Mouse (Mus musculus) lung, embryonic 16.5 days (tissue): Measurements from ENCODE around the gene Plxna1. TPM values are rescaled to one million over a fixed set of nuclear protein-coding genes. Genes with fewer than 3 reads are reported as not detected.

ENCODE experiments used
- ATAC-seq: fragments of 200-750 bp; cut with Nextera tagmentation; 2 replicates; pipeline ENCODE4 v1.8.0; 2017; ENCODE audit warnings: low read depth, mild to moderate bottlenecking, moderate library complexity
- H3K27ac ChIP-seq: fragments of 300-500 bp; sonication (generic); 2 replicates; pipeline ENCODE4 v1.5.1; 2014; ENCODE audit warnings: mild to moderate bottlenecking, control low read depth, low read length
- H3K27me3 ChIP-seq: fragments of 300-500 bp; sonication (generic); 2 replicates; pipeline ENCODE4 v1.6.1; 2014; ENCODE audit warnings: low read depth, low read length, mixed read lengths; ENCODE audit not compliant: control insufficient read depth, insufficient read depth
- H3K36me3 ChIP-seq: fragments of 300-500 bp; sonication (generic); 2 replicates; pipeline ENCODE4 v1.6.1; 2014; ENCODE audit warnings: low read length; ENCODE audit not compliant: control insufficient read depth, insufficient read depth
- H3K4me1 ChIP-seq: fragments of 300-500 bp; sonication (generic); replicated peaks from 2 replicates; pipeline ENCODE4 v1.6.1; 2014; ENCODE audit warnings: low read length, mixed read lengths; ENCODE audit not compliant: control insufficient read depth, insufficient read depth
- H3K4me2 ChIP-seq: fragments of 300-500 bp; sonication (generic); 2 replicates; pipeline ENCODE4 v1.6.1; 2014; ENCODE audit warnings: low read depth, low read length, control low read depth
- H3K4me3 ChIP-seq: fragments of 300-500 bp; sonication (generic); 2 replicates; pipeline ENCODE4 v1.5.1; 2014; ENCODE audit warnings: mild to moderate bottlenecking, low read length, control low read depth
- H3K9ac ChIP-seq: fragments of 300-500 bp; sonication (generic); 2 replicates; pipeline ENCODE4 v1.6.1; 2014; ENCODE audit warnings: low read length, control low read depth
- H3K9me3 ChIP-seq: fragments of 300-500 bp; sonication (generic); 2 replicates; pipeline ENCODE4 v1.6.1; 2016; ENCODE audit warnings: low read length; ENCODE audit not compliant: control insufficient read depth
- WGBS: fragments of 180-500 bp; shearing (Covaris S2); extraction: QIAGEN DNeasy Blood & Tissue Kit; methylation state at CpG from one replicate; pipeline ENCODE4 v1.1.7; 2014; 5-methylcytosine and 5-hydroxymethylcytosine counted together
- polyA plus RNA-seq: library from polyadenylated mRNA; unstranded; fragments of >200 nt; fragmentation: Nextera tagmentation; extraction: Ambion mirVana; gene quantifications from 2 replicates; pipeline ENCODE4 v1.2.1, GENCODE M21; 2015

Gene Plxna1
- polyA plus RNA-seq, 1 experiment from 2014 or later, result 10.4 TPM

GRCm38 (mm10) chr6:89282626-89283025 is 79.8 kb downstream of the Plxna1 start:
- H3K36me3 ChIP-seq, result no peaks in the 10 kb centered on the region
- no peak overlapping the region for H3K9ac ChIP-seq
- H3K4me1 ChIP-seq, result peaks cover 15% of the 10 kb centered on the region
- peak; percentile 64 for ATAC-seq
- no peak overlapping the region; the same call in 1 of the 2 replicates for H3K4me2 ChIP-seq
- H3K4me3 ChIP-seq, result no peak overlapping the region
- WGBS, result 31% methylated on average over 5 of the region's 5 CpGs
- H3K27me3 ChIP-seq, result no peaks in the 10 kb centered on the region
- no peaks in the 10 kb centered on the region; the same call in 1 of the 2 replicates for H3K9me3 ChIP-seq
- H3K27ac ChIP-seq, result peak overlapping the region; percentile 59

- 10% methylated on average over 16 of the region's 16 CpGs for WGBS
- no peak overlapping the region for H3K4me3 ChIP-seq
- H3K4me2 ChIP-seq, result peak overlapping the region; percentile 19; the same call in 1 of the 2 replicates
- peak; percentile 37 for ATAC-seq
- H3K9ac ChIP-seq, result no peak overlapping the region
- H3K27ac ChIP-seq, result peak overlapping the region; percentile 59
- no peaks in the 10 kb centered on the region for H3K36me3 ChIP-seq
- H3K27me3 ChIP-seq, result no peaks in the 10 kb centered on the region
- no peaks in the 10 kb centered on the region; the same call in 1 of the 2 replicates for H3K9me3 ChIP-seq
- H3K4me1 ChIP-seq, result peaks cover 10% of the 10 kb centered on the region
Measured at GRCm38 (mm10) chr6:89281492-89282332, 80.7 kb downstream of the Plxna1 start.

- Histone ChIP-seq H3K27me3 (no peaks in the 10 kb centered on the region), H3K9me3 (no peaks in the 10 kb centered on the region; the same call in 1 of the 2 replicates), H3K4me3 (no peak overlapping the region), H3K4me1 (peaks cover 10% of the 10 kb centered on the region; the same call in 1 of the 2 replicates), H3K36me3 (no peaks in the 10 kb centered on the region), H3K9ac (no peak overlapping the region), H3K4me2 (no peak overlapping the region), H3K27ac (no peak overlapping the region)
- WGBS, result 60% methylated on average over 4 of the region's 4 CpGs
- 0 out of 2 replicates have a peak, but pooled peaks have one; percentile 18 for ATAC-seq
Measured at GRCm38 (mm10) chr6:89280555-89280954, 81.9 kb downstream of the Plxna1 start.

- H3K4me3 ChIP-seq, result no peak overlapping the region
- no peak for ATAC-seq
Measured at GRCm38 (mm10) chr6:89271731-89272475, 90.5 kb downstream of the Plxna1 start.

GRCm38 (mm10) chr6:89267181-89267580 is 95.2 kb downstream of the Plxna1 start:
- Histone ChIP-seq H3K36me3 (no peaks in the 10 kb centered on the region), H3K4me1 (no peaks in the 10 kb centered on the region), H3K27ac (no peak overlapping the region), H3K4me2 (no peak overlapping the region), H3K4me3 (no peak overlapping the region), H3K9me3 (no peaks in the 10 kb centered on the region), H3K27me3 (no peaks in the 10 kb centered on the region), H3K9ac (no peak overlapping the region)
- no peak for ATAC-seq
- whole genome bisulfite sequencing, result 72% methylated on average over 5 of the region's 5 CpGs

More at GRCm38 (mm10) chr6:89271731-89272475, 90.5 kb downstream of the Plxna1 start:
- no peaks in the 10 kb centered on the region for H3K9me3 ChIP-seq
- 62% methylated on average over 10 of the region's 10 CpGs for WGBS
- H3K27ac ChIP-seq, result no peak overlapping the region
- no peak overlapping the region for H3K4me2 ChIP-seq
- no peaks in the 10 kb centered on the region for H3K4me1 ChIP-seq
- H3K27me3 ChIP-seq, result no peaks in the 10 kb centered on the region
- H3K36me3 ChIP-seq, result no peaks in the 10 kb centered on the region
- no peak overlapping the region for H3K9ac ChIP-seq

Other genes with a start within 250 kb of the Plxna1 start
- gene Chchd6, start 233.0 kb upstream of the Plxna1 start, polyA plus RNA-seq, result 54.4 and 55.9 TPM in 2 replicates